Mouse (Mus musculus) brain, embryonic 14.5 days (tissue): ENCODE data around the gene Auts2.

Experiments
- CTCF ChIP-seq: fragments of 200-500 bp; IDR thresholded peaks from 2 replicates; pipeline ENCODE4 v1.5.1; 2012; ENCODE audit warnings: inconsistent platforms, mild to moderate bottlenecking, moderate library complexity, borderline replicate concordance; ENCODE audit not compliant: insufficient read depth, insufficient read length; ENCODE audit errors: extremely low read depth
- POLR2A ChIP-seq: fragments of 200-500 bp; IDR thresholded peaks from 2 replicates; pipeline ENCODE4 v1.6.1; 2012; ENCODE audit warnings: mild to moderate bottlenecking, inconsistent platforms, borderline replicate concordance; ENCODE audit not compliant: poor library complexity, insufficient read depth, insufficient read length, severe bottlenecking; ENCODE audit errors: extremely low read depth

- no peak for TF ChIP-seq POLR2A
- no peak for TF ChIP-seq CTCF
Observed at GRCm38 (mm10) chr5:132168805-132169204, 374.3 kb downstream of the Auts2 start.
